Mouse (Mus musculus) erythroblast, embryonic 14.5 days (primary cell): ENCODE results near the gene Fbxo47.

Experiments
- GATA1 ChIP-seq: IDR thresholded peaks from 2 replicates; pipeline ENCODE4 v1.6.1; 2012; ENCODE audit warnings: low read length, inconsistent platforms, mixed read lengths
- TAL1 ChIP-seq: IDR thresholded peaks from 3 replicates; pipeline ENCODE4 v1.6.1; 2012; ENCODE audit warnings: low read length, inconsistent platforms, mixed read lengths

DNA sequence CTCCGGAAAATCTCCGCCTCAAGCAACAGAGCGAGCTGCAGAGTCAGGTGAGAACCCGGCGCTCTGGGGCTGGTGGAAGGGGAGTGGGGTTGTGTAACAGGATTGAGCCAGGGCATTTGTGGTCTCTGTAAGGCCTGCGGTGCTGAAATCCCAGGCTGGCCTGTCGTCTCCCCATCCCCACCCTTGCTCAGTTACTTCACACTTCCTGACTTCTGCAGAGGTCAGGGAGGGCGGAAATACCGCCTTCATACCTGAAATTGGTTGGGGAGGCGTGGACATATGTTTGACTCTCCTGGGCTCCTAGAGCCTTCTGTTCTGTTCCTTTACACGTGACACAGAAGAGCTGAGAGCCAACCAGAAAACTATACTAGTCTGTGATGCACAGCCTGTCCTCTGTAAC lies 68.2 kb downstream of the Fbxo47 start:
- no peak for TF ChIP-seq TAL1
- no peak for TF ChIP-seq GATA1
